Mouse (Mus musculus): ENCODE results near the gene Fgfbp1.

DNA sequence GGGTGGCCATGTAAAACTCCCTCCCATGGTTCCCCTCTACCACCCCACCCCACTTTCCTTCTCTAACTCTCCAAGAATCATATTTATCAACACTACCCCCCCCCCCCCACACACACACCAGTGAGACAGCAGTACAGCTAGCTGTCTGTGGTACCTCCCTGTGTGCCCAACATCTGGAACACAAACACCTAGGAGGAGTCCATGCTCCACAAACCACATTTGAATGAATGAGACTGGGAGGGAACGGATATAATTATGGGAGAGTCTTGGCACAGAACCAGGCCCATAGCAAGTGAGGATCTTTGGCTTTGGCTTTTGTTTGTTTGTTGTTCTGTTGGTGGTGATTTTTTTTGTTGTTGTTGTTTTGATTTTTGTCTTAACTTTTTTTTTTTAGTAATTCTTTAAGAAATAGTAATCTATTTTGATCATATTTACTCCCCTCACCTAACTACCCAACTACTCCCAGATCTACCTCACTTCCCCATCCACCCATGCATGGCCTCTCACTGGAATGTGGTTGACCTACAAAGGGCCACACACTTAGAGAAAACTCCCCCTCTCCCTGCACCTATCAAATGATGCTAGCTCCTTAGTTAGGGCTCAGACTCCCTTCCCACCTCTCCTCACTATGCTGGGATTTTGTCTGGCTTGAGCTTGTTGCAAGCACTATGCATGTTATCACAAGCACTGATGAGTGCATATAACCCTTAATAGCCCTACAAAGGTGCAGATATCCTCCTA, 4.6 kb downstream of the Fgfbp1 start:
- TF ChIP-seq CTCF (IDR thresholded peaks at IDR 0.05; ENCODE audit: low read depth, low read length) = no peak
- TF ChIP-seq POLR2AphosphoS5 (IDR thresholded peaks at IDR 0.05; ENCODE audit: insufficient replicate concordance, low read depth, low read length) = no peak
